Mouse (Mus musculus) hindbrain, embryonic 12.5 days (tissue): Measurements from ENCODE around the gene Cd24a. TPM values are rescaled to one million over a fixed set of nuclear protein-coding genes. Genes with fewer than 3 reads are reported as not detected.

Experiments
- ATAC-seq: fragments of 200-750 bp; cut with Nextera tagmentation; 2 replicates; pipeline ENCODE4 v1.8.0; 2017; ENCODE audit warnings: moderate TSS enrichment; ENCODE audit not compliant: low FRiP score
- H3K27ac ChIP-seq: fragments of 300-500 bp; sonication (generic); 2 replicates; pipeline ENCODE4 v1.5.1; 2016; ENCODE audit warnings: mild to moderate bottlenecking
- H3K27me3 ChIP-seq: fragments of 300-500 bp; sonication (generic); 2 replicates; pipeline ENCODE4 v1.6.1; 2016; ENCODE audit warnings: mild to moderate bottlenecking
- H3K36me3 ChIP-seq: fragments of 300-500 bp; sonication (generic); 2 replicates; pipeline ENCODE4 v1.6.1; 2016; ENCODE audit warnings: mild to moderate bottlenecking
- H3K4me1 ChIP-seq: fragments of 300-500 bp; sonication (generic); 2 replicates; pipeline ENCODE4 v1.6.1; 2016
- H3K4me2 ChIP-seq: fragments of 300-500 bp; sonication (generic); replicated peaks from 2 replicates; pipeline ENCODE4 v1.6.1; 2016; ENCODE audit warnings: mild to moderate bottlenecking
- H3K4me3 ChIP-seq: fragments of 300-500 bp; sonication (generic); 2 replicates; pipeline ENCODE4 v1.5.1; 2016; ENCODE audit warnings: mild to moderate bottlenecking
- H3K9ac ChIP-seq: fragments of 300-500 bp; sonication (generic); 2 replicates; pipeline ENCODE4 v1.6.1; 2016; ENCODE audit warnings: mild to moderate bottlenecking, moderate library complexity
- H3K9me3 ChIP-seq: fragments of 300-500 bp; sonication (generic); replicated peaks from 2 replicates; pipeline ENCODE4 v1.6.1; 2016; ENCODE audit warnings: mild to moderate bottlenecking
- WGBS: fragments of 180-500 bp; shearing (Covaris S2); methylation state at CpG from one replicate; pipeline ENCODE4 v1.1.7; 2016; 5-methylcytosine and 5-hydroxymethylcytosine counted together
- polyA plus RNA-seq: library from polyadenylated mRNA; unstranded; fragments of >200 nt; fragmentation: Nextera tagmentation; extraction: Ambion mirVana; gene quantifications from 2 replicates; pipeline ENCODE4 v1.2.1, GENCODE M21; 2016

Gene Cd24a
- polyA plus RNA-seq, 1 experiment from 2014 or later, result 727 TPM

GRCm38 (mm10) chr10:43609507-43609906, 31.4 kb downstream of the Cd24a start:
- no peak overlapping the region for H3K4me2 ChIP-seq
- H3K36me3 ChIP-seq, result no peaks in the 10 kb centered on the region
- H3K4me1 ChIP-seq, result no peaks in the 10 kb centered on the region
- H3K4me3 ChIP-seq, result no peak overlapping the region
- no peaks in the 10 kb centered on the region for H3K27me3 ChIP-seq
- 83% methylated on average over 5 of the region's 5 CpGs for WGBS
- no peak for ATAC-seq
- H3K9ac ChIP-seq, result no peak overlapping the region
- H3K9me3 ChIP-seq, result no peaks in the 10 kb centered on the region
- H3K27ac ChIP-seq, result no peak overlapping the region

GRCm38 (mm10) chr10:43609958-43610357, 31.9 kb downstream of the Cd24a start:
- Histone ChIP-seq H3K4me1 (no peaks in the 10 kb centered on the region), H3K27ac (no peak overlapping the region), H3K36me3 (no peaks in the 10 kb centered on the region), H3K4me2 (no peak overlapping the region), H3K27me3 (no peaks in the 10 kb centered on the region), H3K4me3 (no peak overlapping the region), H3K9me3 (no peaks in the 10 kb centered on the region), H3K9ac (no peak overlapping the region)
- ATAC-seq, result no peak
- 82% methylated on average over 2 of the region's 2 CpGs for WGBS

GRCm38 (mm10) chr10:43611081-43611480, 33.0 kb downstream of the Cd24a start:
- Histone ChIP-seq H3K9me3 (no peaks in the 10 kb centered on the region), H3K27ac (no peak overlapping the region), H3K4me3 (no peak overlapping the region), H3K4me1 (no peaks in the 10 kb centered on the region), H3K27me3 (no peaks in the 10 kb centered on the region), H3K9ac (no peak overlapping the region), H3K4me2 (no peak overlapping the region), H3K36me3 (no peaks in the 10 kb centered on the region)
- no peak for ATAC-seq

- Histone ChIP-seq H3K9me3 (no peaks in the 10 kb centered on the region), H3K27me3 (no peaks in the 10 kb centered on the region), H3K36me3 (no peaks in the 10 kb centered on the region), H3K4me3 (no peak overlapping the region), H3K4me2 (peak overlapping the region; percentile 21; the same call in 1 of the 2 replicates), H3K27ac (peak overlapping the region; percentile 80), H3K4me1 (peaks cover 15% of the 10 kb centered on the region), H3K9ac (no peak overlapping the region)
- 2% methylated on average over 6 of the region's 6 CpGs for WGBS
- ATAC-seq, result peak; percentile 72
Measured at GRCm38 (mm10) chr10:43619059-43619531, 41.0 kb downstream of the Cd24a start.

- ATAC-seq, result no peak
- Histone ChIP-seq H3K27me3 (no peaks in the 10 kb centered on the region), H3K36me3 (no peaks in the 10 kb centered on the region), H3K9ac (no peak overlapping the region), H3K4me1 (peaks cover 15% of the 10 kb centered on the region), H3K9me3 (no peaks in the 10 kb centered on the region), H3K4me2 (no peak overlapping the region), H3K4me3 (no peak overlapping the region), H3K27ac (peak overlapping the region; percentile 80; the same call in 1 of the 2 replicates)
- WGBS, result 82% methylated on average over 2 of the region's 2 CpGs
Measured at GRCm38 (mm10) chr10:43619939-43620338, 41.9 kb downstream of the Cd24a start.

- Histone ChIP-seq H3K36me3 (no peaks in the 10 kb centered on the region), H3K4me1 (peaks cover 15% of the 10 kb centered on the region), H3K4me2 (no peak overlapping the region), H3K9ac (no peak overlapping the region), H3K9me3 (no peaks in the 10 kb centered on the region), H3K27ac (no peak overlapping the region), H3K27me3 (no peaks in the 10 kb centered on the region), H3K4me3 (no peak overlapping the region)
- ATAC-seq, result no peak
- 93% methylated on average over 8 of the region's 8 CpGs for WGBS
Measured at GRCm38 (mm10) chr10:43623510-43623909, 45.4 kb downstream of the Cd24a start.

- ATAC-seq, result no peak
- no peaks in the 10 kb centered on the region for H3K36me3 ChIP-seq
- no peak overlapping the region for H3K4me2 ChIP-seq
- 83% methylated on average over 5 of the region's 5 CpGs for WGBS
- H3K4me3 ChIP-seq, result no peak overlapping the region
- no peaks in the 10 kb centered on the region for H3K9me3 ChIP-seq
- H3K27me3 ChIP-seq, result no peaks in the 10 kb centered on the region
- H3K4me1 ChIP-seq, result peaks cover 6% of the 10 kb centered on the region
- no peak overlapping the region for H3K9ac ChIP-seq
- no peak overlapping the region for H3K27ac ChIP-seq
Measured at GRCm38 (mm10) chr10:43624362-43624761, 46.3 kb downstream of the Cd24a start.

- Histone ChIP-seq H3K36me3 (no peaks in the 10 kb centered on the region), H3K4me1 (peaks cover 2% of the 10 kb centered on the region; the same call in 1 of the 2 replicates), H3K27ac (no peak overlapping the region), H3K9me3 (no peaks in the 10 kb centered on the region), H3K4me2 (no peak overlapping the region), H3K4me3 (no peak overlapping the region), H3K9ac (no peak overlapping the region), H3K27me3 (no peaks in the 10 kb centered on the region)
- no peak for ATAC-seq
- 56% methylated on average over 2 of the region's 2 CpGs for WGBS
Measured at GRCm38 (mm10) chr10:43624791-43625398, 46.8 kb downstream of the Cd24a start.

GRCm38 (mm10) chr10:43625578-43625977, 47.5 kb downstream of the Cd24a start:
- H3K4me3 ChIP-seq, result no peak overlapping the region
- H3K27ac ChIP-seq, result no peak overlapping the region
- H3K36me3 ChIP-seq, result no peaks in the 10 kb centered on the region
- ATAC-seq, result no peak
- H3K27me3 ChIP-seq, result no peaks in the 10 kb centered on the region
- WGBS, result 75% methylated on average over 2 of the region's 2 CpGs
- no peak overlapping the region for H3K4me2 ChIP-seq
- no peaks in the 10 kb centered on the region for H3K9me3 ChIP-seq
- H3K4me1 ChIP-seq, result no peaks in the 10 kb centered on the region; the same call in 1 of the 2 replicates
- H3K9ac ChIP-seq, result no peak overlapping the region

GRCm38 (mm10) chr10:43629216-43629615, 51.1 kb downstream of the Cd24a start:
- Histone ChIP-seq H3K27ac (no peak overlapping the region), H3K36me3 (no peaks in the 10 kb centered on the region), H3K4me1 (peaks cover under 1% of the 10 kb centered on the region; the same call in 1 of the 2 replicates), H3K4me2 (no peak overlapping the region), H3K4me3 (no peak overlapping the region), H3K27me3 (no peaks in the 10 kb centered on the region), H3K9me3 (no peaks in the 10 kb centered on the region), H3K9ac (no peak overlapping the region)
- 73% methylated on average over 5 of the region's 5 CpGs for WGBS
- ATAC-seq, result no peak

GRCm38 (mm10) chr10:43629857-43630256, 51.8 kb downstream of the Cd24a start:
- no peak overlapping the region for H3K27ac ChIP-seq
- no peaks in the 10 kb centered on the region for H3K27me3 ChIP-seq
- ATAC-seq, result no peak
- H3K36me3 ChIP-seq, result no peaks in the 10 kb centered on the region
- no peak overlapping the region for H3K9ac ChIP-seq
- no peaks in the 10 kb centered on the region for H3K9me3 ChIP-seq
- no peak overlapping the region for H3K4me2 ChIP-seq
- no peak overlapping the region for H3K4me3 ChIP-seq
- peaks cover 4% of the 10 kb centered on the region; the same call in 1 of the 2 replicates for H3K4me1 ChIP-seq

- 80% methylated on average over 4 of the region's 4 CpGs for WGBS
- Histone ChIP-seq H3K9me3 (no peaks in the 10 kb centered on the region), H3K4me1 (peaks cover 4% of the 10 kb centered on the region; the same call in 1 of the 2 replicates), H3K4me2 (no peak overlapping the region), H3K4me3 (no peak overlapping the region), H3K27me3 (no peaks in the 10 kb centered on the region), H3K9ac (no peak overlapping the region), H3K36me3 (no peaks in the 10 kb centered on the region), H3K27ac (no peak overlapping the region)
- no peak for ATAC-seq
Measured at GRCm38 (mm10) chr10:43630634-43631033, 52.5 kb downstream of the Cd24a start.

GRCm38 (mm10) chr10:43631049-43631448, 53.0 kb downstream of the Cd24a start:
- ATAC-seq, result peak; percentile 46; the same call in 1 of the 2 replicates
- H3K27me3 ChIP-seq, result no peaks in the 10 kb centered on the region
- H3K9ac ChIP-seq, result no peak overlapping the region
- H3K4me3 ChIP-seq, result no peak overlapping the region
- H3K36me3 ChIP-seq, result no peaks in the 10 kb centered on the region
- H3K27ac ChIP-seq, result no peak overlapping the region
- H3K9me3 ChIP-seq, result no peaks in the 10 kb centered on the region
- no peak overlapping the region for H3K4me2 ChIP-seq
- peaks cover 4% of the 10 kb centered on the region; the same call in 1 of the 2 replicates for H3K4me1 ChIP-seq
